Mouse (Mus musculus): ENCODE measurements around the gene Akt1. TPM values are rescaled to one million over a fixed set of nuclear protein-coding genes. Genes with fewer than 3 reads are reported as not detected.

The Akt1 gene
- total and polyA plus RNA-seq, 3 experiments = 66.6 to 144 (median 74.4) TPM

- Histone ChIP-seq H3K4me3 (replicated peaks in 1 of 3; ENCODE audit: low read depth in 2 of 3, low read length in 2 of 3, poor library complexity in 1 of 3) (no peak overlapping the region), H3K27ac (ENCODE audit: insufficient read depth, low read depth) (no peak overlapping the region), H3K4me2 (ENCODE audit: insufficient read depth, low read depth, poor library complexity, severe bottlenecking) (no peak overlapping the region), H3K4me1 (ENCODE audit: control insufficient read depth in 1 of 2, insufficient read depth in 2 of 2) (no peaks in the 10 kb centered on the region), H3K36me3 (replicated peaks in 1 of 2; ENCODE audit: control insufficient read depth in 1 of 2, insufficient read depth in 1 of 2, low read length in 1 of 2) (peaks cover 87 to 100% of the 10 kb centered on the region in 2 experiments), H3K27me3 (replicated peaks) (no peaks in the 10 kb centered on the region), H3K9ac (ENCODE audit: insufficient read depth, low read depth) (no peak overlapping the region), H3K79me2 (replicated peaks; ENCODE audit: control insufficient read depth, extremely low read depth, insufficient read depth, poor library complexity, severe bottlenecking) (no peaks in the 10 kb centered on the region), H3K9me3 (replicated peaks; ENCODE audit: low read length) (no peaks in the 10 kb centered on the region)
- dilution Hi-C loops (cut with MboI; ENCODE audit: extremely low pct_ligation_motif_present, extremely low pct_unique_long_range_greater_than_20kb, low sequenced_read_pairs) (no loop called here), in situ Hi-C loops (cut with MboI; ENCODE audit: low pct_ligation_motif_present, low pct_unique_long_range_greater_than_20kb, low sequenced_read_pairs) (loop anchor here (5.0 to 10.0 kb wide), 2 partner anchors 49 to 196 kb away; no protein-coding TSS in a partner anchor)
- no peak for TF ChIP-seq BHLHE40 (IDR thresholded peaks at IDR 0.05; ENCODE audit: low read depth, low read length)
- DNase-seq (ENCODE audit: extremely low read depth) = no peak
Observed at GRCm38 (mm10) chr12:112658619-112659018, 16.1 kb downstream of the Akt1 start.

- Histone ChIP-seq H3K27me3 (replicated peaks) (no peaks in the 10 kb centered on the region), H3K9me3 (replicated peaks; ENCODE audit: low read length) (no peaks in the 10 kb centered on the region), H3K4me2 (ENCODE audit: insufficient read depth, low read depth, poor library complexity, severe bottlenecking) (no peak overlapping the region), H3K4me1 (ENCODE audit: control insufficient read depth in 1 of 2, insufficient read depth in 2 of 2) (no peaks in the 10 kb centered on the region; a peak in 1 of 4 replicates), H3K4me3 (replicated peaks in 1 of 3; ENCODE audit: low read depth in 2 of 3, low read length in 2 of 3, poor library complexity in 1 of 3) (no peak overlapping the region), H3K36me3 (replicated peaks in 1 of 2; ENCODE audit: control insufficient read depth in 1 of 2, insufficient read depth in 1 of 2, low read length in 1 of 2) (peaks cover 89 to 99% of the 10 kb centered on the region in 2 experiments), H3K9ac (ENCODE audit: insufficient read depth, low read depth) (no peak overlapping the region), H3K79me2 (replicated peaks; ENCODE audit: control insufficient read depth, extremely low read depth, insufficient read depth, poor library complexity, severe bottlenecking) (no peaks in the 10 kb centered on the region), H3K27ac (ENCODE audit: insufficient read depth, low read depth) (no peak overlapping the region)
- dilution Hi-C loops (cut with MboI; ENCODE audit: extremely low pct_ligation_motif_present, extremely low pct_unique_long_range_greater_than_20kb, low sequenced_read_pairs) (no loop called here), in situ Hi-C loops (cut with MboI; ENCODE audit: low pct_ligation_motif_present, low pct_unique_long_range_greater_than_20kb, low sequenced_read_pairs) (loop anchor here (10.0 kb wide), 1 partner anchor 201 kb away; no protein-coding TSS in a partner anchor)
- DNase-seq (ENCODE audit: extremely low read depth) = no peak
- no peak for TF ChIP-seq MAZ (IDR thresholded peaks at IDR 0.05; ENCODE audit: low read depth, low read length)
- no peak for TF ChIP-seq ZC3H11A (IDR thresholded peaks at IDR 0.05; ENCODE audit: low read depth, low read length)
- no peak for TF ChIP-seq USF1 (IDR thresholded peaks at IDR 0.05; ENCODE audit: low read depth, low read length)
- no peak for TF ChIP-seq RCOR1 (conservative IDR thresholded peaks at IDR 0.05; ENCODE audit: low read depth, low read length)
- TF ChIP-seq ZNF384 (IDR thresholded peaks at IDR 0.05; ENCODE audit: low read depth, low read length) = no peak
- no peak for TF ChIP-seq ZKSCAN1 (IDR thresholded peaks at IDR 0.05; ENCODE audit: borderline replicate concordance, low read depth, low read length)
- no peak for TF ChIP-seq GABPA (IDR thresholded peaks at IDR 0.05; ENCODE audit: insufficient replicate concordance, low read depth, low read length)
- no peak for TF ChIP-seq IRF4 (IDR thresholded peaks at IDR 0.05; ENCODE audit: low read depth, low read length)
- no peak for TF ChIP-seq MAX (IDR thresholded peaks at IDR 0.05; ENCODE audit: low read length)
- no peak for TF ChIP-seq USF2 (conservative IDR thresholded peaks at IDR 0.05; ENCODE audit: low read depth, low read length)
- no peak for TF ChIP-seq NELFE (IDR thresholded peaks at IDR 0.05; ENCODE audit: low read depth, low read length)
- no peak for TF ChIP-seq POLR2A (IDR thresholded peaks at IDR 0.05; ENCODE audit: low read depth, low read length)
Observed at GRCm38 (mm10) chr12:112654076-112654475, 20.6 kb downstream of the Akt1 start.

All from CH12.LX (cell line).